Mouse (Mus musculus) embryonic fibroblast, embryonic 13.5 days (primary cell): ENCODE measurements around the gene Zfr.

Experiments used
- CTCF ChIP-seq: IDR thresholded peaks from 2 replicates; pipeline ENCODE4 v1.5.1; 2011; ENCODE audit warnings: mild to moderate bottlenecking, control low read depth, low read length, moderate library complexity, borderline replicate concordance; ENCODE audit not compliant: insufficient read depth
- POLR2A ChIP-seq: IDR thresholded peaks from 2 replicates; pipeline ENCODE4 v1.6.1; 2011; ENCODE audit warnings: low read depth, mild to moderate bottlenecking, control low read depth, low read length, moderate library complexity

- no peak for TF ChIP-seq CTCF
- TF ChIP-seq POLR2A, result no peak
These were observed 84.2 kb downstream of the Zfr start for GRCm38 (mm10) chr15:12201856-12202255.
